Mouse (Mus musculus): ENCODE data around the gene Ints2.

The Ints2 gene

GRCm38 (mm10) chr11:86175833-86176232 lies 81.5 kb downstream of the Ints2 start:
- no peak for DNase-seq (ENCODE audit: extremely low read depth, insufficient read length, low spot score)

- peak; percentile 5 for DNase-seq (ENCODE audit: extremely low read depth, insufficient read length, low spot score)
Measured at GRCm38 (mm10) chr11:86174173-86174572, 83.2 kb downstream of the Ints2 start.

GRCm38 (mm10) chr11:86170743-86171142 lies 86.6 kb downstream of the Ints2 start:
- no peak for DNase-seq (ENCODE audit: extremely low read depth, insufficient read length, low spot score)

All from 3134 (cell line).